Mouse (Mus musculus) CH12.LX (cell line): Measurements from ENCODE around the gene Zic5.

Experiments
- CTCF ChIP-seq, 2 experiments: IDR thresholded peaks in 1 of 2; conservative IDR thresholded peaks in 1 of 2; 2 replicates each; pipeline ENCODE4 v1.5.1; 2011 to 2012; ENCODE audit warnings: low read depth in 2 of 2, low read length in 2 of 2, improper control_type of control experiment in 1 of 2, inconsistent platforms in 1 of 2, mild to moderate bottlenecking in 1 of 2, moderate library complexity in 1 of 2
- EP300 ChIP-seq: IDR thresholded peaks from 2 replicates; pipeline ENCODE4 v1.6.1; 2011; ENCODE audit warnings: low read length, improper control_type of control experiment
- ETS1 ChIP-seq: conservative IDR thresholded peaks from 2 replicates; pipeline ENCODE4 v1.6.1; 2012; ENCODE audit warnings: low read depth, mild to moderate bottlenecking, inconsistent platforms, low read length, improper control_type of control experiment, moderate library complexity
- MXI1 ChIP-seq: IDR thresholded peaks from 2 replicates; pipeline ENCODE4 v1.6.1; 2011; ENCODE audit warnings: mild to moderate bottlenecking, low read depth, low read length, improper control_type of control experiment
- NRF1 ChIP-seq: IDR thresholded peaks from 2 replicates; pipeline ENCODE4 v1.6.1; 2014; ENCODE audit warnings: low read depth, mild to moderate bottlenecking, inconsistent platforms, low read length, improper control_type of control experiment, moderate library complexity
- POLR2A ChIP-seq: IDR thresholded peaks from 2 replicates; pipeline ENCODE4 v1.6.1; 2011; ENCODE audit warnings: low read depth, mild to moderate bottlenecking, improper control_type of control experiment, low read length
- POLR2AphosphoS2 ChIP-seq: IDR thresholded peaks from 2 replicates; pipeline ENCODE4 v1.6.1; 2011; ENCODE audit warnings: low read depth, low read length, improper control_type of control experiment
- SMC3 ChIP-seq: IDR thresholded peaks from 2 replicates; pipeline ENCODE4 v1.6.1; 2011; ENCODE audit warnings: low read depth, low read length, improper control_type of control experiment
- TCF12 ChIP-seq: IDR thresholded peaks from 2 replicates; pipeline ENCODE4 v1.6.1; 2014; ENCODE audit warnings: low read depth, mild to moderate bottlenecking, inconsistent platforms, low read length, improper control_type of control experiment

GRCm38 (mm10) chr14:122432558-122432957 lies 32.9 kb downstream of the Zic5 start:
- no peak for TF ChIP-seq MXI1
- no peak for TF ChIP-seq POLR2AphosphoS2
- TF ChIP-seq SMC3: no peak
- TF ChIP-seq CTCF (conservative IDR thresholded peaks at IDR 0.05 in 1 of 2, IDR thresholded peaks at IDR 0.05 in 1 of 2; ENCODE audit: low read depth in 2 of 2, low read length in 2 of 2): no peak
- no peak for TF ChIP-seq ETS1
- no peak for TF ChIP-seq POLR2A
- TF ChIP-seq NRF1: no peak
- no peak for TF ChIP-seq TCF12
- TF ChIP-seq EP300: no peak
